Mouse (Mus musculus): ENCODE data around the gene Emc7. TPM values are rescaled to one million over a fixed set of nuclear protein-coding genes. Genes with fewer than 3 reads are reported as not detected.
"Not testable (repeated sequence)": the region's sequence is repeated elsewhere in the genome, so short reads cannot be mapped to it uniquely, and the experiment has no call there.

Gene Emc7
- total and polyA plus RNA-seq, 3 experiments, result 17.7 to 25.7 TPM; not detected in 1

DNA sequence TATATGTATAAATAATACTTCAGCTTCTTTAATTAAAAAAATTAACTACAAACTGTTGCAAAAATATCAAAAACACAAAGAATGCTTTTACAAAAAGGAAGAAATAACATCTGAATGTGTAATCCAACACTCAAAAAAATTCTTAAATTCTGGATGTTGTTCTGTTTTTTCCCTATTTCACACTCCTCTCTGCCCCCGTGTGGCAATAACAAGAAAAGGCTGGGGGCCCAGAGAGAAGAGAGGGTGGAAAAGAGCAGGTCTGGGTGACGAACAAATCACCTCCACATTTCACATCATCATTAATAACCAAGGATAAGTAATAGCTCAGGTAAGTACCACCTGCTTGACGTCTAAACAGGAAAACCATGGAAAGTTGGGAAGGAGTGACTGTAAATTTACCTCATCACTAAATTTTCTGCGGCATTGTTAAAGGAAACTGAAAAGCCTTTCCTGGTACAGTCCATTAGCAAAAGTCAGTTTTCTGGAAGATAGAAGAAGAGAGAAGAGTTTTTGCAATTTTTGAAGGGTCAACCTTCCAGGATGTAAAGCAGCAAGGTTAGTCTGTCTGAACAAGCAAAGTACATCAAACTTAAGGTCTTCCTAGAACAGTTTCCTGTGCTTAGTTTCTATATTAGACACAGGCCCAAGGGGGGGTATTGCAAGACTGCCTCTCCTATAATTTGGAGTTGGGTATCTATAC lies 5.0 kb upstream of the Emc7 start:
- H3K79me2 ChIP-seq (ENCODE audit: control insufficient read depth, insufficient read depth, low read length, poor library complexity), result no peaks in the 10 kb centered on the region; the same call in 1 of the 2 replicates
- H3K4me3 ChIP-seq (ENCODE audit: control insufficient read depth in 1 of 2, insufficient read depth in 1 of 2, low read depth in 2 of 2, low read length in 2 of 2), result peak overlapping the region; percentile 8 to 17; a peak in 1 of 4 replicates
- TF ChIP-seq ZNF384 (IDR thresholded peaks at IDR 0.05; ENCODE audit: low read depth, low read length), result peak; percentile 66; the same call in 1 of the 2 replicates
- no peak for TF ChIP-seq GABPA (IDR thresholded peaks at IDR 0.05; ENCODE audit: low read depth, low read length)
- TF ChIP-seq ZC3H11A (IDR thresholded peaks at IDR 0.05; ENCODE audit: low read depth, low read length), result peak; percentile 58
- TF ChIP-seq SMC3 (IDR thresholded peaks at IDR 0.05; ENCODE audit: low read depth, low read length), result peak; percentile 91
- TF ChIP-seq MAZ (IDR thresholded peaks at IDR 0.05; ENCODE audit: low read depth, low read length), result peak; percentile 91; the same call in 1 of the 2 replicates
- peak; percentile 62 to 86 (median 66) for TF ChIP-seq CTCF (IDR thresholded peaks at IDR 0.05 in 2 of 3, conservative IDR thresholded peaks at IDR 0.05 in 1 of 3; ENCODE audit: control insufficient read depth in 1 of 3, insufficient read depth in 1 of 3, low read depth in 2 of 3, low read length in 3 of 3, poor library complexity in 1 of 3, severe bottlenecking in 1 of 3)
- TF ChIP-seq POLR2AphosphoS2 (IDR thresholded peaks at IDR 0.05; ENCODE audit: low read length), result no peak
- peak; percentile 72 for TF ChIP-seq RAD21 (IDR thresholded peaks at IDR 0.05; ENCODE audit: low read depth, low read length)
- peak overlapping the region; percentile 30 for H3K9ac ChIP-seq (ENCODE audit: control insufficient read depth, low read depth, low read length, poor library complexity, severe bottlenecking)
- H3K27ac ChIP-seq (ENCODE audit: control insufficient read depth, low read depth, low read length), result no peak overlapping the region
- H3K27me3 ChIP-seq (ENCODE audit: control insufficient read depth in 1 of 2, insufficient read depth in 2 of 2, low read length in 2 of 2), result no peaks in the 10 kb centered on the region
- DNase-seq (ENCODE audit: low read depth, low spot score), result peak; percentile 77
- no peaks in the 10 kb centered on the region for H3K9me3 ChIP-seq (replicated peaks; ENCODE audit: insufficient read depth, low read length)
- H3K4me1 ChIP-seq (ENCODE audit: control insufficient read depth in 1 of 2, insufficient read depth in 2 of 2, low read length in 2 of 2), result peaks cover 20 to 28% of the 10 kb centered on the region in 2 experiments
- H3K36me3 ChIP-seq (ENCODE audit: control insufficient read depth in 1 of 2, insufficient read depth in 2 of 2, low read length in 2 of 2), result peaks cover 0 to 31% of the 10 kb centered on the region in 2 experiments; a peak in 2 of 4 replicates

DNA sequence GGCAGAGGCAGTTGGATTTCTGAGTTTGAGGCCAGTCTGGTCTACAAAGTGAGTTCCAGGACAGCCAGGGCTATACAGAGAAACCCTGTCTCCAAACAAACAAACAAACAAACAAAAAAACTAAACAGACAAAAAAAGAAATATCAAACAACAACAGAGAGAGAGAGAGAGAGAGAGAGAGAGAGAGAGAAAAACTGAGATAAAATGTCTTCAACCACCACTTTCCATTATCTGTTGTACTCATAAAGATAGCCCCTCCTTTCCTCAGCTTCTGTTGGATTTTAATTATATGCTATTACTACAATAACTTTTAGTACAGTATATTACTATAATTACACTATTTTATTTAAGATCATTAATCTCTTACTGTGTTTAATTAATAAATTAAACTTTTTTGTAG lies 2.3 kb upstream of the Emc7 start:
- H3K4me3 ChIP-seq (ENCODE audit: control insufficient read depth in 1 of 2, insufficient read depth in 1 of 2, low read depth in 2 of 2, low read length in 2 of 2); H3K27ac ChIP-seq (ENCODE audit: control insufficient read depth, low read depth, low read length); H3K9ac ChIP-seq (ENCODE audit: control insufficient read depth, low read depth, low read length, poor library complexity, severe bottlenecking); H3K27me3 ChIP-seq (ENCODE audit: control insufficient read depth in 1 of 2, insufficient read depth in 2 of 2, low read length in 2 of 2); H3K9me3 ChIP-seq (replicated peaks; ENCODE audit: insufficient read depth, low read length): not testable (repeated sequence)
- peak; percentile 32 for DNase-seq (ENCODE audit: low read depth, low spot score)
- TF ChIP-seq JUND (IDR thresholded peaks at IDR 0.05; ENCODE audit: low read depth, low read length) (peak; percentile 80), EP300 (IDR thresholded peaks at IDR 0.05; ENCODE audit: low read depth in 1 of 2, low read length in 2 of 2) (peak; percentile 63 to 69; a peak in 3 of 4 replicates), GATA1 (IDR thresholded peaks at IDR 0.05; ENCODE audit: low read depth, low read length) (peak; percentile 72), HCFC1 (IDR thresholded peaks at IDR 0.05; ENCODE audit: low read depth, low read length) (0 out of 2 replicates have a peak, but pooled peaks have one; percentile 31), MAZ (IDR thresholded peaks at IDR 0.05; ENCODE audit: low read depth, low read length) (0 out of 2 replicates have a peak, but pooled peaks have one; percentile 36), RCOR1 (IDR thresholded peaks at IDR 0.05; ENCODE audit: low read depth, low read length) (peak; percentile 40; the same call in 1 of the 2 replicates), SIN3A (IDR thresholded peaks at IDR 0.05; ENCODE audit: low read length) (peak; percentile 28; the same call in 1 of the 2 replicates), ETS1 (IDR thresholded peaks at IDR 0.05; ENCODE audit: low read depth, low read length) (peak; percentile 20; the same call in 1 of the 2 replicates), TCF12 (IDR thresholded peaks at IDR 0.05; ENCODE audit: low read depth, low read length) (peak; percentile 55; the same call in 1 of the 2 replicates)
- Histone ChIP-seq H3K4me1 (ENCODE audit: control insufficient read depth in 1 of 2, insufficient read depth in 2 of 2, low read length in 2 of 2) (peaks cover 25 to 36% of the 10 kb centered on the region in 2 experiments), H3K36me3 (ENCODE audit: control insufficient read depth in 1 of 2, insufficient read depth in 2 of 2, low read length in 2 of 2) (peaks cover 0 to 46% of the 10 kb centered on the region in 2 experiments; a peak in 2 of 4 replicates), H3K79me2 (ENCODE audit: control insufficient read depth, insufficient read depth, low read length, poor library complexity) (peaks cover 22% of the 10 kb centered on the region)
